Mouse (Mus musculus): ENCODE results near the gene Nop9.
A peak's percentile ranks its signal among the peaks of the same experiment; 100 is the strongest.

Nop9 gene

GRCm38 (mm10) chr14:55777806-55778205 is 32.3 kb downstream of the Nop9 start:
- DNase-seq, result no peak

DNA sequence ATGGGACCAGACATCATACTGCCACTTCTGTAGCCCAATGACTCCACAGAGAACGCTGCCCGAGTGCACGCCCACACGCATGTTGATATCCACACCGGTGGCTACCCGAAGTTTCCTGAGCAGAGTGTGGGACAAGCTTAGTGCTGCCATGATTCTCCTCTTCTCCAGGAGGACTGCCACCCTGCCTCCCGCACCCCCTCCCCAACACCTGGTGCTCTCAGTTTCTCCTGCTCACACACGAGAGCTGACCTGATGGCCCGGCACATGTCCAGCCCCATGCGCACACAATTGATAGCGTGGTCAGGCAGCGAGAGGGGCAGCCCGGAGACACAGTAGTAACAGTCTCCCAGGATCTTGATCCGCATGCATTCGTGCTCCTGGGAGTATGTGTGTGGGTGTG is 33.2 kb downstream of the Nop9 start:
- DNase-seq, result no peak

- no peak for DNase-seq
These were observed 34.2 kb downstream of the Nop9 start for GRCm38 (mm10) chr14:55779656-55780055.

GRCm38 (mm10) chr14:55780736-55781135 is 35.2 kb downstream of the Nop9 start:
- no peak for DNase-seq

- DNase-seq, result peak; percentile 40
These were observed 35.8 kb downstream of the Nop9 start for GRCm38 (mm10) chr14:55781310-55781709.

GRCm38 (mm10) chr14:55782361-55782960 is 37.0 kb downstream of the Nop9 start:
- DNase-seq, result no peak

DNA sequence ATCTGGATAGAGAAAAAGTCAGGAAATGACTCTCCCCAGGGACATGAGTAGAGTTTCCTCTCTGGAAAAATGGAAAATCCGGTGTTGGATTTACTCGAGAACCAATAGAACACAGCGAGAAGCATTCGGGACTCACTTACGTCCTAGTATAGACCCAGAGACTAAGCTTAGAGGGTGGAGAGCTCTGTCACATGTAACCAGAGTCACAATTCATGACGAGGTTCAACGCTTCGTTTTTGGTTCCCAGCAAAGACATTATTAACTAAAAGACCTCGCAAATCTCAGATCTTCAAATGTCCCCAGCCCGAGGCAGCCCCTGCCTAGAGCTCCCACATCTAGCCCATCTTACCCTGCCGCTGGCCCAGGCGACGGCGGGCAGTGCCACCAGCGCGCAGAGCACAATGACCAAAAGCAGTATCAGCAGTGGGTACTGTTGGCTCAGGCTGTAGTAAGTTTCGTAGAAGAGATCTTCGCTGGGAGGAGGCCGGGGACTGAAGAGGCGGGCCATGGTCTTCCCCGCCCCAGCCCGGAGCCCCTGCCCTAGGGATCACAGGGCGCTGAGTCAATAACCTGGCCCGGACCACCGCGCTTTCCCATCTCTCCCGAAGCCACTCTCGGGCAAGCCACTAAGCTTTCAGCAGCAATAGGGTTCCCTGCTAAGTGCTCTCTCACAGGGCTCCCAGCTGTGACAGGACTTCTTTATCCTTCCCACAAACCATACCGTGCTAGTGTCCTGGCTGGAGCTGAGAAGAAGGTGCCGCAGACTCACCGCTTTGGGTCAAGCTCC is 37.9 kb downstream of the Nop9 start:
- no peak for DNase-seq

GRCm38 (mm10) chr14:55783958-55784235 is 38.4 kb downstream of the Nop9 start, which contains the start of gene Adcy4:
TSS of gene Adcy4 (minus strand) at chr14:55784095.
- DNase-seq, result no peak

- DNase-seq, result no peak
These were observed 39.7 kb downstream of the Nop9 start for GRCm38 (mm10) chr14:55785195-55785594.

DNA sequence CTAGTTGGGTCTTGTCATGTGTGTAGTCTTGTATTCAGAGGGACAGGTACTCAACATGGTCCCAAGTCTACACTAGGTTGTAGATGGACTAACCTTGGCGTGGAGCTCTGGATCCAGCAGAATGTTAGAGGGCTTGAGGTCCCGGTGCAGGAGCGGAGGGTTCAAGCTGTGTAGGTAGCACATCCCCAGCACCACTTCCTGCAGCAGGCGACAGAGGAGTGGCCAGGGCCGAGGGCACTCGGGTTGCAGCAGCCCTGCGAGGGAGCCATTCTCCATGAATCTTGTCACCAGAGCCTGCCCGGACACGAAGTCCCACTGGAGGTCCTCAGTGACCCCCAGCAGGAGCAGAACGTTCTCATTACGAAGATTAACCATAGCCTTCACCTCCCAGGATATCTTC is 42.2 kb downstream of the Nop9 start:
- no peak for DNase-seq

DNA sequence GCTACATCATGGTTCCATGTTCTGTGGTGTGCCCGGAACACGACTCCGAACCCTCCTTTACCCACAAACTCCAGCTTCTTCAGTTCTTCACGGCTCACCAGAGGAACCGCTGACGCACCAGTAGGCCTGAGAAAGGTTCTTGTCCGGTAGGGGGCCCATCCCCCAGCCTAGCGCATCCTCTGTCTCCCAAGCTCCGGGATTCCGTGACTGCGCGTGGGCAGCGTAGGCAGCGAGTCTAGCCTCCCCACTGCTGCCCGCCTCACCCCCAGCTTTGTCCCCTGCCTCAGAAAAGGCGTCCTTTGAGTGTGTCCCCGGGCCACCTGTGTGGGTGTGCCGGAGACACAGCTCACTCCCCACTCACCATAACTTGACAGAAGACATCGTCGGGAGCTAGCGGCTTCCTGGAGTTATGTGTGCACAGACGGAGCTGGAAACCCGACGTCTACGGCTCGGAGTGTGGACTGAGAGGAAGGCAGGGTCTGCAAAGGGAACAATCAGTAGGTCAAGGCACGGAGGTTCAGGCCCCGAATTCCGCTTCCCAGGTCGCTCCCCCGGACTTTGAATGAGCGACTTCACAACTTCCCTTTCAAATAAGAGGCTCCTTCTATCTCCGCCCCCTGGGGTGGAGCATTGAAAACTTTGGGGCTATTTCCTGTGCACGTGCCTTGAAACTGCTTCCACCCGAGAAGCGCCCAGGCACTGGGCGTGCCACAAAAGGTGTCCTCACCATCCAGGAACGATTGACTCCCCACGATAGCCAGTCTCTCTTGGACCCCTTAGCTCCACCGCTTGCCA is 43.0 kb downstream of the Nop9 start, which contains the start of gene Ripk3:
Gene Ripk3, minus strand, starts transcription at position 610 of the 795 bp plus-strand sequence.
- DNase-seq, result no peak

GRCm38 (mm10) chr14:55793461-55793860 is 48.0 kb downstream of the Nop9 start:
- no peak for DNase-seq

DNA sequence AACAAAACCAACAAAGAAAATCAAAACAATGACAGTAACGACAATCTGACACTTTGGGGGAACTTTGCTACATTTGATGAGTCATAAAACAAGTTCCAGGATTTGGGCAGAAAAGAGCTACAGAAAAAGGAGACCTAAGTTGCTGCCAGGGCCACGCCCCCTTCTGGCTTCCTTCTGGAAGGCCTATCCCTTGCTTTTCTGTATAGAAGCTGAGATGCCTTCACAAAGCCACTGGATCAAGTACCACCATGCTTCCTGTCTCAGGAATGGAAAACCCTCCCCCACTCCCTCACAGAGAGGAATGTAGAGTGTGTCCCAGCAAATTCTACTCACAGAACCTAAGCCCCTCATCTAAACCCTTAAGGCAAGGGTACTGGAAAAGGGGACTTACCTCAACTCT is 48.5 kb downstream of the Nop9 start:
- DNase-seq, result no peak

DNA sequence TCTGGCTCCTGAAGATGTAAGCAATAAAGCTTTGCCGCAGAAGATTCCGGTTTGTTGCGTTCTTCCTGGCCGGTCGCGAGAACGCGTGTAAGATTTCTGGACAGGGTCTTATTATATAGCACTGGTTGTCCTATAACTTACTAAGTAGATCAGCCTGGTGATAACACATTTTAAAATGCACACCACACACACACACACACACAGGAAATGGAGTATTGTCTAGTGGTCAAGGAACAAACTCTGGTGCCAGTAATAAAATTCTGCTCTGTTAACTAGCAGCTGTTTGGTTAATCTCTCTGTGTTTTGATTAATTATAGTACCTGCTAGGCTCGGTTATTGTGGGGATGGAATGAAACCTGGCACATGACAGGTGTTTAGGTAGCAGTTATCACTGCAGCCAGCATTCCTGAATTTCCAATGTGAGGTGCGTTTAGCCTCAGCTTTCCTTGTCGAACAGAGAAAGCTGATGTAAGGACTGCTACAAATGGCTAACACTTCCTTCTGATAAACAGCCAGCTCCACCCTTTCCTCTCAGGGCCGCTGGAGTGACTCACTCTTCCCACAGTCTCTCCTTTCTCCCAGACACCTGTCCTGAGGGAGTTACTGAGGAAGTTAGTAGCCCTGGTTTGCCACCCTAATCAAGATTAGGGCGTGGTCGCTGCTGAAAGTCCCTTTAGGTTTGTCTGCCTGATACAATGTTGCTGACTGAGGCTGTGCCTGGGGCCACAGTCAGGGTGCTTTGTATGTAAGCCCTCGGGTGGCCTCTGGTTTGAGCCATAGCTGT is 50.1 kb downstream of the Nop9 start:
- DNase-seq, result no peak
